ENCODE assay signal across 10 mouse cellular contexts in the genomic region with DNA sequence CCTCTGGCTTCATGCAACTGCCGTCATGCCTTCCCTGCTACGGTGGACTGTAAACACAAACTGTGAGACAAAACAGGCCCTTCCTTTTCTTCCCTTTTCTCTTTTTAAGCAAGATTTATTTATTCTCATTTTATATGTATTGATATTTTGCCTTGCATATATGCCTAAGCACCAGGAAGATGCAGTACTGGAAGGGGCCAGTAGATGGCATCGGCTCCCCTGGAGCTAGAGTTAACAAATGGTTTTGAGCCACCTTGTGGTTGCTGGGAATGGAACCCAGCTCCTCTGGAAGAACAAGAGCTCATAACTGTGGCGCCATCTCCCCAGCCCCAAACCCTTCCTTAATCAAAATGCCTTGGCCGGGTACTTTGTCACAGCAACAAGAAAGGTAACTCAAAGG. TPM values are rescaled to one million over a fixed set of nuclear protein-coding genes. Genes with fewer than 3 reads are reported as not detected.
DNase-seq lines count a peak whose midpoint lies in the region; ATAC-seq lines count a peak whose summit lies in the region.
"Had no signal": no experiment of that assay in that cellular context is flagged by ENCODE, and none has a peak within 500 bp of the region (broad histone marks: within the 10 kb centered on the region; RNA-seq: fewer than 3 reads in every experiment).

No protein-coding gene starts in this region.

- no peaks in the 10 kb centered on the region for H3K27me3 ChIP-seq in hindbrain, embryonic 14.5 days (ENCODE audit: control insufficient read depth, insufficient read depth, low read length)
- no peaks in the 10 kb centered on the region for H3K27me3 ChIP-seq in hindbrain, embryonic 13.5 days
- H3K27me3 ChIP-seq: limb, embryonic 15.5 days had no signal

- no peak overlapping the region for H3K9ac ChIP-seq in hindbrain, embryonic 14.5 days
- H3K9ac ChIP-seq in hindbrain, embryonic 13.5 days = no peak overlapping the region
- H3K9ac ChIP-seq: limb, embryonic 15.5 days had no signal

- H3K4me2 ChIP-seq in hindbrain, embryonic 14.5 days (replicated peaks) = no peak overlapping the region
- no peak overlapping the region for H3K4me2 ChIP-seq in hindbrain, embryonic 13.5 days
- H3K4me2 ChIP-seq: limb, embryonic 15.5 days had no signal

- ATAC-seq in hindbrain, embryonic 14.5 days (ENCODE audit: low FRiP score) = no peak
- ATAC-seq in hindbrain, embryonic 13.5 days (ENCODE audit: low FRiP score) = no peak
- peak; percentile 47 for ATAC-seq in granulocyte monocyte progenitor cell, adult 5-6 weeks (replicated peaks; ENCODE audit: poor library complexity, severe bottlenecking)

- H3K36me3 ChIP-seq in hindbrain, embryonic 14.5 days (replicated peaks; ENCODE audit: control insufficient read depth, insufficient read depth) = no peaks in the 10 kb centered on the region
- H3K36me3 ChIP-seq in hindbrain, embryonic 13.5 days = no peaks in the 10 kb centered on the region
- H3K36me3 ChIP-seq: limb, embryonic 15.5 days had no signal

- peak; percentile 32 for DNase-seq in hindbrain, embryonic 14.5 days (ENCODE audit: low spot score)
- DNase-seq in 416B (ENCODE audit: low read depth) = peak; percentile 69
- DNase-seq in NIH3T3 (ENCODE audit: low read depth) = peak; percentile 73
- DNase-seq in spleen, postnatal 10 days (ENCODE audit: low spot score in 2 of 2) = peak; percentile 24 to 68
- no peak for DNase-seq in urinary bladder, postnatal 4 days (ENCODE audit: low spot score in 2 of 2)
- no peak for DNase-seq in cerebellum, adult 9-11 months

- H3K27ac ChIP-seq in hindbrain, embryonic 14.5 days = no peak overlapping the region
- H3K27ac ChIP-seq in hindbrain, embryonic 13.5 days = no peak overlapping the region
- H3K27ac ChIP-seq: limb, embryonic 15.5 days had no signal

- 0 out of 2 replicates have a peak, but pooled peaks cover 4% of the 10 kb centered on the region for H3K4me1 ChIP-seq in hindbrain, embryonic 14.5 days (replicated peaks; ENCODE audit: control insufficient read depth, insufficient read depth, low read length)
- peaks cover 17% of the 10 kb centered on the region; the same call in 1 of the 2 replicates for H3K4me1 ChIP-seq in hindbrain, embryonic 13.5 days (replicated peaks)

- no peak overlapping the region for H3K4me3 ChIP-seq in hindbrain, embryonic 14.5 days (replicated peaks; ENCODE audit: low read length)
- no peak overlapping the region for H3K4me3 ChIP-seq in hindbrain, embryonic 13.5 days
- H3K4me3 ChIP-seq: limb, embryonic 15.5 days had no signal

- 89% methylated on average over 5 of the region's 5 CpGs for WGBS in hindbrain, embryonic 14.5 days
- WGBS in hindbrain, embryonic 13.5 days = 93% methylated on average over 5 of the region's 5 CpGs

- H3K9me3 ChIP-seq in hindbrain, embryonic 14.5 days (ENCODE audit: control insufficient read depth, low read length) = no peaks in the 10 kb centered on the region
- H3K9me3 ChIP-seq in hindbrain, embryonic 13.5 days = no peaks in the 10 kb centered on the region
- H3K9me3 ChIP-seq: limb, embryonic 15.5 days had no signal

RNA-seq across cellular contexts. Expression of gene Pnpla5, which starts 12.5 kb away (rescaled TPM):
- polyA plus RNA-seq in hindbrain, embryonic 14.5 days (2014; fragmentation: Nextera tagmentation; extraction: Ambion mirVana) = not detected in 2 replicates
- polyA plus RNA-seq in hindbrain, embryonic 13.5 days (2015; fragmentation: Nextera tagmentation; extraction: Ambion mirVana) = not detected in 2 replicates
- not detected in 2 replicates for total RNA-seq in granulocyte monocyte progenitor cell, adult 5-6 weeks (2014; fragmentation: Nextera tagmentation)
- total RNA-seq in granulocyte monocyte progenitor cell, adult 5-6 weeks (2017) = not detected in 2 replicates
- polyA plus RNA-seq: limb, embryonic 15.5 days; stomach, embryonic 14.5 days had no signal

RNA-seq across cellular contexts. Expression of gene Sult4a1, which starts 29.9 kb away (rescaled TPM):
- polyA plus RNA-seq in hindbrain, embryonic 14.5 days (2014; fragmentation: Nextera tagmentation; extraction: Ambion mirVana) = 70.3 and 78.6 TPM in 2 replicates
- 73.2 and 73.7 TPM in 2 replicates for polyA plus RNA-seq in hindbrain, embryonic 13.5 days (2015; fragmentation: Nextera tagmentation; extraction: Ambion mirVana)
- total RNA-seq in granulocyte monocyte progenitor cell, adult 5-6 weeks (2014; fragmentation: Nextera tagmentation) = not detected in 2 replicates
- total RNA-seq in granulocyte monocyte progenitor cell, adult 5-6 weeks (2017) = not detected in 2 replicates

RNA-seq across cellular contexts. Expression of gene Pnpla3, which starts 32.2 kb away (rescaled TPM):
- polyA plus RNA-seq in hindbrain, embryonic 14.5 days (2014; fragmentation: Nextera tagmentation; extraction: Ambion mirVana) = 3.4 and 4.2 TPM in 2 replicates
- polyA plus RNA-seq in hindbrain, embryonic 13.5 days (2015; fragmentation: Nextera tagmentation; extraction: Ambion mirVana) = 3.9 and 5.0 TPM in 2 replicates
- total RNA-seq in granulocyte monocyte progenitor cell, adult 5-6 weeks (2014; fragmentation: Nextera tagmentation) = not detected in 2 replicates
- total RNA-seq in granulocyte monocyte progenitor cell, adult 5-6 weeks (2017) = not detected in 2 replicates

RNA-seq across cellular contexts. Expression of gene Samm50, which starts 56.6 kb away (rescaled TPM):
- polyA plus RNA-seq in hindbrain, embryonic 14.5 days (2014; fragmentation: Nextera tagmentation; extraction: Ambion mirVana) = 56.3 and 56.7 TPM in 2 replicates
- polyA plus RNA-seq in hindbrain, embryonic 13.5 days (2015; fragmentation: Nextera tagmentation; extraction: Ambion mirVana) = 77.1 and 77.2 TPM in 2 replicates
- 51.4 and 66.9 TPM in 2 replicates for total RNA-seq in granulocyte monocyte progenitor cell, adult 5-6 weeks (2014; fragmentation: Nextera tagmentation)
- 41.9 and 47.7 TPM in 2 replicates for total RNA-seq in granulocyte monocyte progenitor cell, adult 5-6 weeks (2017)

Comparison
In these comparisons a context has a peak if more than half of its experiments do, and no peak if none do; other contexts are left out.
1. DNase-seq: peak in hindbrain, embryonic 14.5 days (single experiment), 416B (single experiment), NIH3T3 (single experiment) and spleen, postnatal 10 days (2 of 2); none in urinary bladder, postnatal 4 days (0 of 2) and cerebellum, adult 9-11 months (single experiment).